Mouse (Mus musculus) WW6 (cell line): ENCODE results near the gene Slamf8.

ENCODE experiments used
- DNase-seq: peaks from one replicate; pipeline ENCODE4 v3.0.0-alpha.2; 2013; ENCODE audit warnings: low read depth, low spot score

Gene Slamf8

GRCm38 (mm10) chr1:172532551-172532950 lies 57.8 kb downstream of the Slamf8 start:
- no peak for DNase-seq
